Mouse (Mus musculus) retina, embryonic 14.5 days (tissue): ENCODE data around the gene Lactbl1.

Source experiments
- DNase-seq: peaks from one replicate; pipeline ENCODE4 v3.0.0-alpha.2; 2015; ENCODE audit warnings: low spot score

Lactbl1 gene

GRCm38 (mm10) chr4:136684485-136684884, 62.1 kb downstream of the Lactbl1 start:
- DNase-seq = no peak

GRCm38 (mm10) chr4:136685431-136685869, 63.0 kb downstream of the Lactbl1 start:
- DNase-seq = no peak

GRCm38 (mm10) chr4:136688113-136688512, 65.7 kb downstream of the Lactbl1 start:
- DNase-seq = no peak
